Mouse (Mus musculus): ENCODE measurements around the gene Pde4b.

DNA sequence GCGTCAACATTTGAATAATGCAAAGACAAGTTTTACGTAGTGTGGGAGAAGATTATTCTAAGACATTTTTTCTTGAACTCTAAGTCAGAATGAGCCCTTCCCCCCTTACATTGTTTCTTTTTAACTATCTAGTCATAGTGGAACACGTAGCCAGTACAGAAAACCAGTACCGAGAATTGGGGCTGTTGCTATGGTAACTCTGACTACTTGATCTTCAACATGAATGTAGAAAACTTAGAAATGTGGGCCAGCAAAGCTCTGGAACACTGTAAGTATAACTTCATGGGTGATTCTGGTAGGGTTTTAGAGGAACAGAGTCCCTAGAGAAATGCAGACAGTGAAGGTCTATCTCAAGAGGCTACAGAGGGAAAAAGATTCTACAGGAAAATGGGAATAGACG, 110.4 kb downstream of the Pde4b start:
- TF ChIP-seq CTCF (IDR thresholded peaks at IDR 0.05; ENCODE audit: extremely low read depth, insufficient read depth, low read length) (no peak), POLR2A (IDR thresholded peaks at IDR 0.05; ENCODE audit: extremely low read depth, insufficient read depth, low read length) (no peak)
